Mouse (Mus musculus) spleen, postnatal 14 days (tissue): Measurements from ENCODE around the gene Spsb1.

ENCODE experiments used
- DNase-seq, 2 experiments: peaks; one replicate each; pipeline ENCODE4 v3.0.0; 2021 to 2022; ENCODE audit warnings: low spot score in 2 of 2

The Spsb1 gene

DNA sequence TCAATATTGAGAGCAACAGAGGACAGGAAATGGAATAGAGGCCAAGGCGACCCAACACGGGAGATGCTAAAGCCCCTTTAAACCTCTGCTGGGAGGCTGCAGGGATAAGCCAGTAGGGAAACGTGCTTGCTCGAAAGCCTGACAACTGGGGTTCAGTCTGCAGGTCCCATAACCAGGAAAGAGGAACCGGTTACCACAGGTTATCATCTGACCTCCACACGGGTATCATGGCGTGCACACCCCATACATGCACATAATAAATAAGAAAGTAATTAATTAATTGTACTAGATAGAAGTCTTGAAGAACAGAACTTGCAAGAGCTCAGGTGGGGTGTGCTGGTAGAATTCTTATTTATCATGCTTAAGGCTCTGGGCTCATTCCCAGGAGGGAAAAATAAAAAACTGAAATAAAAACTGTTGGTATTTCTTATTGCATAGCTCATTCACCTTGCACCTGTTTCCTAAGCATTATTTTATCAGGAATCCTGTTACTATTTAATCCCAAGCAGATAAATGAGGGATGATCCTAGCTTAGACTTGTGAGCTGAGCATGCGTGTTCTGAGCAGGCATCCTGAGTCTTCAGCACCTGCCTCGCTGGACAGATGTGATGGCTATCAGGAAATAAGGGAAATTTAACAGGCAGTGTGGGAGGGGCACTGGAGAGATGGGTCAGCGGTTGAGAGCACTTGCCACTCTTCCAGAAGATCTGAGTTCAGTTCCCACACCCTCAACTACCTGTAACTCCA, 32.0 kb upstream of the Spsb1 start:
- no peak for DNase-seq

DNA sequence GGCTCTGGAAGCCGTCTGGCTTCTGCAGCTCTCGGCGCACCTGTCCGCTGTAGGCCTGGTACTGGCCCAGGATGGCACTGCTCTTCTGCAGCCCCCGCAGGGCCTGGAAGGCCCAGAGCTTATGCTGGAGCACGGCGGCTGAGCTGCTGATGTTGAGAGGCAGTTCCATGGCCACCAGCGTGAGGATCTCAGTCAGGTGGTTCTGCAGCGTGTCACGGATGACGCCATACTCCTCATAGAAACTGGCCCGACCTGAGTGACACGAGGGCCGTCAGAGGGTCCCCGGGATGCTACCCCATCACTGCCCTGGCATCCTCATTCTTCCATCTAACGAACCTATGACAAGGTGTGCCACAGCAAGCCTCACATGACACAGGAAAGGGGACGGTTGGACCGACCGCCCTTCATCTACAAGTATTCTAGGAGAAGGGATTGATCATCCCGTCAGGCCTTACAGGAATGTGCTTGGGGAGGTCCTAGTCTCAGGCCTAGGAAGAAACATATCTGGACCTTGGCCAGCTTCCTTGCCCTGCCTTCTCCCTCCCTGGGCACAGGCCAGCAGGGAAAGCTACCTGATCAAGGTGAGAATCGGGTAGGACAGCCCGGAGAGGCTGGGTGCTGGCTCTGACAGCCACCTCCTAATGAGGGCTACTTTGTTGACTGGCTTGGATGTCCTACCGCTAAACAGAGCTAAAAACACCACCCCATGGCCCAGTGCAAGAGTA, 29.2 kb upstream of the Spsb1 start:
- DNase-seq: no peak

DNA sequence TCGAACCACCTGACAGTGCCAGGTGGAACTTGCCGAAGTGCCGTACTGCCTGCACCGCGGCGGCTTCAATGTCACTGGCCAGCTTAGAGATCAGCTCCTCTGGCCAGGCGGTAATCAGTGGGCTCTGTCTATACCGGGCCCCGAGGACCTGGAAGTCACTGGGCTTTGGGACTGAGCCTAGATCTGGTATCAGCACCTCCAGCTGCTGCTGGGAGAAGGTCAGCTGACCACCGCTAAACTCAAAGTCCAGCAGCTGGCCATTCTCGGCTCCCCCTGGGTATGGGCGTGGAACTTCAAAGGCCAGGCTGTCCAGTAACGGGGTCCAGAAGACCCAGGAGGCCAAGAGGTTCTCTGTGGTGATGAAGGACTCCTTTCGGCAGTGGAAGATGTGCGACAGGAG, 27.3 kb upstream of the Spsb1 start:
- no peak for DNase-seq

DNA sequence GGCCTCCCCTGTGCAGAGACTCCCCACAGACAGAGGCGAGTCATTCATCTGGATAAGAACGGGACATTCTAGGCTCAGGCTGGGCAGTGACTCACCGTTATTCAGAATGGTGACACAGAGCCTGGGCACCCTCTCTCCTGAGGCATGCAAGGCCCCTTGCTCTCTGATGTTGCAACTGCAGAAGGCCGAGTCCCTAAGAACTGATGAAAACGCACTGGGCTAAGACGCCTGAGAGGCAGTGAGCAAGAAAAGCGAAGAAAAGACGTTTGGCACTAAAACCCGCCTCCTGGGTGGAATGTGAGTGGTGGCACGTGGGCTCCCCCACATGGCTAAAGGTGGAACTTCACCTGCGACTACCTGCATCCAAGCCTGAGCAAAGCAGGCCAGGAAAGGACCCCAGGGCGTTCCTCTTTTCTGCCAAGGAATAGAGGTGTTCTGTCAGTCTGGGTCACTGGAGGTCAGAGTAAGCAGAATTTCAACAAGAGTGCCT, 25.0 kb upstream of the Spsb1 start:
- DNase-seq: peak; percentile 50 to 61

DNA sequence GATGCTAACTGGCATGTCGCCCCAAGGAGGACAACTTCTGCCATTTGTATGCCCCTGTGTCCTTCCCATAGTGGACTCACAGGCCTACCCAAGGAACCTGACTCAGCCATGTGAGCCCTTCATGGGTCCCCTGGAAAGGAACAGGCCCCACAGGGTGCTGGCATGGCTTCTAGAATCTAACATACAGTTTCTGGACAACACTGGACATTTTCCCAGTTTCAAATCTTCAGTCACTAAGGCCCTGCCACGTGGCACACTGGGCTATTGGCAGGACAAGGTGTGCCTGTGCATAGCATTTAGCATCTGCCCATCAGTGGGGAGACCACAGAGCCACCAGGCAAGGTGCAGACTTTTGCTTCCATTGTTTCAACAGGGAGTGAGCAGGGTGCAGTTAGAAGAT, 24.0 kb upstream of the Spsb1 start:
- DNase-seq: no peak

DNA sequence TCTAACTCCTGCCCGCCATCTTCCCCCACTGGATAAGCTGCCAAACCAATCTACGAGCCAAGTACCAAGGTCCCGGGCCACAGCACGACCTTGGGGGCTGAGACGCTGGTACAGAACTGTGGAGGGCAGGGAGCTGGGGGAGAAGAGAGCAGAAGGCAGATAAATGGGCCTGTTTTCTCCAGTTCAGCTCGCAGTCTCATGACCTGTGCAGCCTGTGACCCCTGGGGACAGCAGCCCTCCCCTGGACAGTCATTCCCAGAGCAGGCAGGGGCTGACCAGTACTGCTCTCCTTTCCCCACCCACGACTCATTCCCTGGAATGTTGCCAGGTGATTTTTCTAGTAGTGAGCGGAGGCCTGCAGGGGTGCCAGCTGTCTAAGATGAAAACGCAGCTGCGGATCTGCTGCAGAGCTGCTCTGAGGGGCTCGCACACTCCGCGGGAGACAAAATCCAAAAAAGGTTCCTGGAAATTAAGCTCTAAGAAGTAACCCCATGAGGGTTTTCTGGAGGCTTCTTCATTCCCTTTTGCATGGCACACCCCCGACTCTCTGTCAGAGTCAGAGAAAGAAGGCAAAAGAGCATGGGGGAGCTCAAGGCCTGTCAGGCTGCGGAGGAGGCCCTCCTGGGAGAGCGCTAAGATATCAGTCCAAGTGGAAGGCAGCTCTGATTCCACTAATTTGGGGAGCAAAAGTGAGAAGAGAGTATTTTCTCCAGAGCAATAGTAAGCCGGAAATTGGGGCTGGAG, 23.1 kb upstream of the Spsb1 start:
- DNase-seq: no peak

DNA sequence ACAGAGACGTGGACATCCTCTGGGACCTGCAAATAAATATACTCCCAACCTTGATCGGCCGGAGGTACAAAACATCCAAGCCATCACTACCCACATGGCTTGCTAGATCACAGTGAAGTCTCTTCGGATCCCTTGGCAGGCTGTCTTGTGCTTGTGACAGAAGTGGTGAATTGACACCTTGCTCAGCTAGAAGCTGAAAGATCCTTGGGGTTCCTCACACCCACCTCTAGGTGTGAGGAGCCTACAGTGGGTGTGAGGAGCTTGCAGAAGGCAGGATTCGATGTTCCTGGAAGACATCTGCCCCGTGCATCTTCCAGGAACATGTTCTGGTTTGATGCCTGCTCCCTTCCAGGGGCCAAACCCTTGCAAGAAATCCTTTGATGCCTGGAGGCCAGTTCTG, 22.3 kb upstream of the Spsb1 start:
- no peak for DNase-seq

DNA sequence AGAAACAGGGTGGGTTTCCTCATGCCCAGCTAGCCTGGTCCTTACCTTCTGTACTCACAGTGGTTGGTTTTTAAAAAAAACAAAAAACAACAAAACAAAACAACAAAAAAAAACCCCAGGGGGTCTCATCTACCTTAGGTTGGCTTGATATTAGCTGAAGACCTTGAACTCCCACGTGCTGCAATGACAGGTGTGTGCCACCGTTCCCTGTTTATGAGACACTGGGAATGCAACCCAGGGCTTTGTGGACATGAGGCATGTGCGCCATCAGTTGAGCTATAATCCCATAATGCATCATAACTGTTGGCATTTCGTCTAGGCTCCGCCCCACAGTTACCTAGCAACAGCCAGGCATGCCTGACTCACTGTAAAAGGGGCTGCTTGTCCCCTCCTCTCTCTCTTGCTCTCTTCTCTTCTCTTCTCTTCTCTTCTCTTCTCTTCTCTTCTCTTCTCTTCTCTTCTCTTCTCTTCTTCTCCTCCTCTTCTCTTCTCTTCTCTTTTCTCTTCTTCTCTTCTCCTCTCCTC, 20.9 kb upstream of the Spsb1 start:
- DNase-seq: no peak

DNA sequence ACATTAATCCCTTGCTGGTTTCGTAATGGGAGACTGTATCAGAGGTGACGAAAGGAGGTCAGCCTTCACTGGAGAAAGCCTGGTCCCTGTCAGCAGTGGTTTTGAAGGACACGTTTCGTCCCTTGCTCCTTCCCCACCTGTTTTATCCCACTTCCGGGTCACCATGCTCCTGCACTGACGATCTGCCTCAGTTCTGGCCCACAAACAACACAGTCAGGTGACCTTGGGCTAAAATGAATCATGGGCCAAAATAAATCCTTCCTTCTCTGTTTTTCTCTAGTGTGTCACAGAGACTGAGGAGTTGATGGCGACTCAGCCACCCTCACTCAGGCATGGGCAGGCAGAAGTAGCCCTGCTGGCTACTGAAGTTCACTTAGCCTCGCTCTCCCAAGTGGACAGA, 20.4 kb upstream of the Spsb1 start:
- DNase-seq: no peak

DNA sequence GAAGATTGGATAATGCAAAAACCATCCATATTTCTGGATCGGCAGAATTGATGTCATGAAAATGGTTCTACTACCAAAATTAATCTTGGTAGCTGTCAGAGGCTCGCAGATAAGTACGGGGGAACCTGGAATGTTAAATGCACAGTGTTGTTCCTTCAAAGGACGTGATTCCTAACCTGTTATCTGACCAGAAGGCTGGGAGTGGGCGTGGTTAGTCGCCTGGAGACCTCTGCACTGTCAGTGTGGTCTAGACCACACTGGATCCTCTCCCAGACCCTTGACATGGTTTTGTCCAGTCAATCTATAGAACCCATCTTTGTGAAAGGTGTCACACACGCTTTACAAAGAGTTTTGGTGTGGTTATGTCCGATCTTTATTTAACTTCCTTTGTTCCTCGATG, 16.6 kb upstream of the Spsb1 start:
- DNase-seq: no peak

DNA sequence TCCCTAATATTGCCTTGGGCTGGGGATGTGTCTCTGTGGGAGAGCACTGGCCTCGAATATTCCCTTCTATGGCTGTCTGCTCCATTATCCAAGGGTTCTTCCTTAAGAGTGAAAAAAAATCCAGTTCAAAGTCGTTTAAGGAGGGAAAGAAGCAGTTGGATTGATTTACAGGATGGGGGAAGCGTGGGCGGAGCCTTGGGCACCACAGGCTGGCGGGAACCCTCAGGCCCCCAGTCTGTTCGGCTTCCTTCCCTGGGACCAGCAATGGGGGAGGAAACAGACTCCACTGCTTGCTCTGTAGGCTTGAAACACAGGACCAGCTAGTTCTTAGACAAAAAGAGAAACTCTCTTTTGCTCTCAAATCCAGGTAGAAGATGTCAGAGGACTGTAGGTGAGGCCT, 13.7 kb upstream of the Spsb1 start:
- DNase-seq: no peak

DNA sequence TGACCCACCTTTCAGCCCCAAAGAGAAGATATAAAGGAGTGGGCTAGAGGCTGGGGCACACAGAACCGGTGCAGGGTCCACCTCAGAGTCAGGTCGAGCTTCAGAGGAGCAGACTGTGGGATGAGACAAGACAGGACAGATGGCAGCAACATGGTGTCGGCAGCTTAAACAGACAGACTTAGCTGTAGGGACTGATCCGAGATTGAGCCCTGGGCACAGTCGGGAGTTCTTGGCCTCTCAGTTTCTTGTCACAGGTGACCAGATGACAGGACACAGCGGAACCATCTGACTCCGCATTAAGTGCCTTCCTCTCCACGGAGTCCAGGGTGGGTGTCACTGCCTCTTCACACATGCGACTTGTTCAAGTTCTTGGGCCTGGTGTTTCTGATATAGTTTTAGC, 12.1 kb upstream of the Spsb1 start:
- no peak for DNase-seq

DNA sequence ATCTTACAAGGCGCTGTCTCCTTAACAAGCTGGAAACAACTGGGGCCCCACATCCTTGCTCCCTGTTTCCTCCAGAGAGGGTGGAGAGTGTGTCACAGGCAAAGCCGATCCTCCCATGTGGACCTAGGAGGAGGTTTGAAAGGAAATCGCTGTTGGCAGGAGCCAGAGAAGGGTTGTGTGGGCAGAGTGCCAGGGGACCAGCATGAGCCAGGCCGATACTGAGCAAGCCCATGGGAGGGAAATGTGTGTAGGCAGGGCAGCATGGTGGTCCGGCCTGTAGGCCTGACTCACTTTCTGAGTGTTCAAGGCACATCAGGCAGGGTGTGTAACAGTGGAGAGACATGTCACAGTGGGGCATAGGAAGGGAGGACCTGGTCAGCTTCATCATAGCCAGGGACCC, 11.4 kb upstream of the Spsb1 start:
- DNase-seq: no peak

DNA sequence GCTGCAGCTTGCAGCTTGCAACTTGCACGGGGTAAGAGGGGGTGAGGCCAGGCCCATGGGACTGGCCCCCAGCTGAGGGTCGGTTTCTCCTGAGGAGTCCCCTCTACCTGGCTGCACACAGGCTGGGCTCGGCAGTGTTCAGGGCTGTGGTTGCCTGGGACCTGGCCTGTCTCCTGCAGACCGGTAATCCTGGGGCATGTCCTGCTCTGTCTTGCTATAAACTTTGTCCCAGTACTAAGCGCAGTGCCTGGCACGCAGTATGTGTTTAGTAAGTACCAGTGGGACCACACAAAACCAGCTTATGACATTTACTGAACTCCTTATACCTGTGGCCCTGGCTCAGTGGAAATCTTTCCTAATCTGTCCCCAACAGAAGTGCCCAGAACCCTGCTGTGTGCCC, 10.8 kb upstream of the Spsb1 start:
- DNase-seq: no peak

DNA sequence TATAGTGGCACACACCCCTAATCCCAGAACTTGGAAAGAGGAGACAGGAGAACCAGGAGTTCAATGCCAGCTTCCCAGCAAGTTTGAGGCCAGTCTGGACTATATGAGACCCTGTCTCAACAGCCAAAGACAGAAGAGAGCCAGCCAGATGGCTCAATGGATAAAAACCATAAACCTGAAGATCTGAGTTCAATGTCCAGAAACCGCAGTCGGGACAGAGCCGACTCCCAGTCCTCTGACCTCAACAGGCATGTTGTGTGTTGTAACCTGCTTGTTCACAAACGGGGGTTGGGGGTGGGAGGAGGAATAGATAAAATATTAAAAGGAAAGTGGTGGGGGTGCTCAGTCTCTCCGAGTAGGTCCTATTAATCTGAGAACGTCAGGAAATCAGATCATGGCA, 10.4 kb upstream of the Spsb1 start:
- no peak for DNase-seq

DNA sequence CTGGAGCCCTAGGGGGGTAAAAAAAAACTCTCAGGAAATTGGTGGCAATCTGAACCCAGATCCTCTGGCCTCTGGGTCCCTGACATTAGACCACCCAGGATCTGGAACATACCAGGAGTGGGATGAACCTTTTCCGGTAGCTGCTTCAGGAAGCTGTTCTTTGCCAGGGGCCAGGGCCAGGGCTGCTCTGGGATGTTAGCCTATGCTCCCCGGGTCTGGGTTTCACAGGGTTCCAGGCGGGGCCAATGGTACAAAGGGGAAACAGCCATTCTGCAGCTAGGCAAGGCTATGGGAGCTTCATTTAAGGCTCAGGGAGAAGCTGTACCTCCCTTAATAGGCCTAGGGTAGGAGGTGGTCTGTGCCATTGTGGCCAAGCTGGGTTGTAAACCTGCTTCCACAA, 9.9 kb upstream of the Spsb1 start:
- no peak for DNase-seq

DNA sequence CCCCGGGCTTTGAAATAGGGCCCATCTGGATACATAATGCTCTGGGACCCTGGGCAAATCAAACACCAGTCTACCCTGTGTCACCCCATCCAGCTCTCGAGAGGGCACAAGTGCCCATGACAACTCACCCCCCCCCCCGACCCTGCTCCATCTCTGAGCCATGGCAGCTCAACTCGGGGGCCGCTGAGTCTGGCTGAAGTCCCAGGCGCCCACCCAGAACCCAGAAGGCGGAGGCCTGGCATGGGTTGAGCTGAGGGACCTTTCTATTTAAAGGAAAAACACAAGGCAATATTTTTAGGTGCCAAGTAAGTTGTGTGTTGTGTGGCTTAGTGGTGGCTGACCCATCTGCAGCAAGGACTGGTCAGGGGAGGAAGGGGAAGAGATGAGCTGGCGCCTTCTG, 9.4 kb upstream of the Spsb1 start:
- no peak for DNase-seq

DNA sequence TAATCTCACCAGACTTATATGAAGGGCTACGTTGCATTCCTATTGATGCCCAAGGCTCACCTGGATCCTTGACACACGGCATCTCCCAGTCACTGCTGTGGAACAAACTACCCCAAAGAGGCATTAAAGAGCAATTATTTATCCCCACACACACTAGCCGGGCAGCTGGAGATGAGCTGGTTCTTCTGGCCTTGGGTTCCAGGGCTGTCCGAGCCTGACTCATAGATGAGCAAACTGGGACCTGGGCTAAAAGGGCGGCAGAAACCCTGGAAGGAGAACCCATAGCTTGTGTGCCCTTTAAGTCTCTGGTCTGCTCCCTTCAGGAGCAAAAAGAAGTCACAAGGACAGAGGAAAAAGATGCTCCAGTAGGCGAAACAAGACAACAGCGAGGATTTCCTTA, 5.5 kb upstream of the Spsb1 start:
- no peak for DNase-seq

DNA sequence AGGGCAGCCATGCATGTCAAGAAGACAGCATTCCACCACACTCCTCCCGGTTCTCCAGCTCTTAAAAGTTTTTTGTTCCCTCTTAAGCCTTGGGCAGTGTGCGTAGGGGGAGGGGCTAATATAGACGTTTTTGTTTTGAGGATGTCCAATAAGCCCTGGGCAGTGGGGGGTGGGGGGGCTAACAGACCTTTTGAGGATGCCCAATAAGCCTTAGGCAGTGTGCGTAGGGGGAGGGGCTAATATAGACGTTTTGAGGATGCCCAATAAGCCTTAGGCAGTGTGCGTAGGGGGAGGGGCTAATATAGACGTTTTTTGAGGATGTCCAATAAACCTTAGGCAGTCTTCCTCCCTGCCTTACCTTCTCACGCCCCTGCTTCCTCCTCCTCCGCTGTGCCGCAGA, 5.0 kb upstream of the Spsb1 start:
- DNase-seq: no peak

DNA sequence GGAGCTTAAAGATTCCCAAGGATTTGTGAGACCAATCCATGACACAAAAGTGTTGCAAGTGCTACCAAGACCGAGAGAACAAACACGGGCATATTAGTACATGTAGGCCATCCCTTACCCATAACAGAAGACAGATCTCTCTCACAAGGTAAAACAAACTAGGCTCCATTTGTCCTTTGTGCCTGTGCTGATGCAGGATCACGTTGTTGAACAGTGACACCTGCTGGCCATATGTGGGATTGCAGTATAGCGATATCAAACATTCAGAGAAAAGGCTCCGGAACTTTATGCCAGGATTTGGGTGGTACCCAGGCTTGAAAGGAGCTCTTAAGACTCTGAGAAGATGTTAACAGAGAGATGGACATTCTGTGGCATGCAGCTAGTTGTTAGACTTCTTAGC, 3.7 kb upstream of the Spsb1 start:
- peak; percentile 38 to 63 for DNase-seq

DNA sequence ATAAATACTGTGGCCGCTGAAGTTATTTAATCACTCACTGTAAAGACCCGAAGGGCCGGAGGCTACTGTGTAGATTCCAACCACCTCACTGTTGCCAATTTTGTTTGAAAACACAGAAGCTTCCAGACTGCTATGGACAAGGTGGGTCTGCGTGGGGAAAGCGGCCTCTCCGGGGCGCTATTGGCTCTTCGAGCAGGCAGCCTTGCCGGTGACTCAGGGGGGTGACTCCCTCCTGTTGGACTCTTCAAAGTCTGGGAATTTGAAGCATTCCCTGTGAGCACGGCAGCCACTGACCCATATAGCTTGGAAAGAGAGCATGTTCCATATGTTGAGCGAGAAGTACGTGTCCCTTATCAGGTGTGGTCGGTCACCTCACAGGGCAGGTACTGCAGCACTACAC, 1.2 kb upstream of the Spsb1 start:
- DNase-seq: no peak

DNA sequence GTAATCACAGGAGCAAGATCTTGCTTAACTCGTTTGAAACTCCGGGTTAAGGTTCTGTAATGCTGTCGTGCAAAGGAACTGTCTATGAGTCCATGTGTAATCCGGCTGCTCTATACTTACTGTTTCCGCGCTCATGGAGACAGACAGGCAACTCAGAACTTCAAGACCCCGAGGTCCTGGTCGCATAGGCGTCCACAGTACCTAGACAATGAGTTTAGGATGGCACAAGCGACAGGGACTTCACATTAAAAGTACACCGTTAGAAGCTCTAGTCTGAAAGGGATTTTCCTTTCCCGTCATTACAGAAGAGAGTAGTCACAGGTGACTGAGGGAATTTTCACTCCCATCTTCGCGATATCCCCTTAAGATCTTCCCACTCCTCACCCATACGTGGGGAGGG, 788 bp upstream of the Spsb1 start:
- no peak for DNase-seq
